Mouse (Mus musculus) lung, adult 2 months (tissue): ENCODE measurements around the gene Dcaf8.

Source experiments
- CTCF ChIP-seq: fragments of 200-500 bp; IDR thresholded peaks from 2 replicates; pipeline ENCODE4 v1.5.1; 2011; ENCODE audit warnings: mild to moderate bottlenecking, low read length, control low read depth; ENCODE audit not compliant: insufficient read depth
- POLR2A ChIP-seq: fragments of 200-500 bp; IDR thresholded peaks from 2 replicates; pipeline ENCODE4 v1.6.1; 2011; ENCODE audit warnings: low read depth, mild to moderate bottlenecking, control low read depth, low read length, borderline replicate concordance; ENCODE audit errors: extremely low read depth

GRCm38 (mm10) chr1:172183056-172183455 is 35.2 kb downstream of the Dcaf8 start:
- TF ChIP-seq CTCF = no peak
- TF ChIP-seq POLR2A = no peak
